Mouse (Mus musculus): ENCODE results near the gene Cblc. TPM values are rescaled to one million over a fixed set of nuclear protein-coding genes. Genes with fewer than 3 reads are reported as not detected.
A peak's percentile ranks its signal among the peaks of the same experiment; 100 is the strongest.

Cblc gene
- polyA plus RNA-seq, 1 experiment from 2014 or later = 44.4 TPM

GRCm38 (mm10) chr7:19783630-19784029 lies 13.0 kb downstream of the Cblc start:
- no peak for TF ChIP-seq CTCF (IDR thresholded peaks at IDR 0.05; ENCODE audit: low read depth)
- no peak for TF ChIP-seq EP300 (optimal IDR thresholded peaks at IDR 0.05)
- DNase-seq (ENCODE audit: low spot score) (no peak), ATAC-seq (ENCODE audit: low FRiP score, low TSS enrichment) (no peak)
- no peak overlapping the region for H3K27ac ChIP-seq (replicated peaks)
- no peak overlapping the region for H3K4me2 ChIP-seq (replicated peaks; ENCODE audit: low read depth)
- WGBS = 57% methylated on average over 8 of the region's 8 CpGs
- H3K9ac ChIP-seq (ENCODE audit: low read length) = no peak overlapping the region
- no peaks in the 10 kb centered on the region for H3K4me1 ChIP-seq (replicated peaks; ENCODE audit: control insufficient read depth, insufficient read depth)
- no peaks in the 10 kb centered on the region for H3K9me3 ChIP-seq (ENCODE audit: control insufficient read depth, low read length)
- no peak overlapping the region for H3K4me3 ChIP-seq (ENCODE audit: low read depth, low read length)
- 0 out of 2 replicates have a peak, but pooled peaks cover 2% of the 10 kb centered on the region for H3K36me3 ChIP-seq (ENCODE audit: control insufficient read depth, insufficient read depth, low read length)
- H3K27me3 ChIP-seq (ENCODE audit: control insufficient read depth, insufficient read depth, low read length) = no peaks in the 10 kb centered on the region

GRCm38 (mm10) chr7:19782645-19783044 lies 14.0 kb downstream of the Cblc start:
- no peak for TF ChIP-seq EP300 (optimal IDR thresholded peaks at IDR 0.05)
- peak; percentile 78 for TF ChIP-seq CTCF (IDR thresholded peaks at IDR 0.05; ENCODE audit: low read depth)
- WGBS = 93% methylated on average over 4 of the region's 4 CpGs

GRCm38 (mm10) chr7:19781741-19782140 lies 14.9 kb downstream of the Cblc start:
- no peaks in the 10 kb centered on the region for H3K4me1 ChIP-seq (replicated peaks; ENCODE audit: control insufficient read depth, insufficient read depth)
- no peaks in the 10 kb centered on the region for H3K9me3 ChIP-seq (ENCODE audit: control insufficient read depth, low read length)
- 83% methylated on average over 7 of the region's 7 CpGs for WGBS
- ATAC-seq (ENCODE audit: low FRiP score, low TSS enrichment) (no peak), DNase-seq (ENCODE audit: low spot score) (no peak)
- 0 out of 2 replicates have a peak, but pooled peaks cover 2% of the 10 kb centered on the region for H3K36me3 ChIP-seq (ENCODE audit: control insufficient read depth, insufficient read depth, low read length)
- no peak overlapping the region for H3K27ac ChIP-seq (replicated peaks)
- no peak for TF ChIP-seq CTCF (IDR thresholded peaks at IDR 0.05; ENCODE audit: low read depth)
- TF ChIP-seq EP300 (optimal IDR thresholded peaks at IDR 0.05) = no peak
- no peaks in the 10 kb centered on the region for H3K27me3 ChIP-seq (ENCODE audit: control insufficient read depth, insufficient read depth, low read length)
- H3K4me2 ChIP-seq (replicated peaks; ENCODE audit: low read depth) = no peak overlapping the region
- no peak overlapping the region for H3K9ac ChIP-seq (ENCODE audit: low read length)
- H3K4me3 ChIP-seq (ENCODE audit: low read depth, low read length) = no peak overlapping the region

More at GRCm38 (mm10) chr7:19782645-19783044, 14.0 kb downstream of the Cblc start:
- no peak overlapping the region for H3K4me2 ChIP-seq (replicated peaks; ENCODE audit: low read depth)
- H3K9ac ChIP-seq (ENCODE audit: low read length) = no peak overlapping the region
- DNase-seq (ENCODE audit: low spot score) = peak; percentile 49
- H3K27ac ChIP-seq (replicated peaks) = no peak overlapping the region
- H3K9me3 ChIP-seq (ENCODE audit: control insufficient read depth, low read length) = no peaks in the 10 kb centered on the region
- no peaks in the 10 kb centered on the region for H3K27me3 ChIP-seq (ENCODE audit: control insufficient read depth, insufficient read depth, low read length)
- H3K36me3 ChIP-seq (ENCODE audit: control insufficient read depth, insufficient read depth, low read length) = 0 out of 2 replicates have a peak, but pooled peaks cover 2% of the 10 kb centered on the region
- no peak overlapping the region for H3K4me3 ChIP-seq (ENCODE audit: low read depth, low read length)
- H3K4me1 ChIP-seq (replicated peaks; ENCODE audit: control insufficient read depth, insufficient read depth) = no peaks in the 10 kb centered on the region
- ATAC-seq (ENCODE audit: low FRiP score, low TSS enrichment) = 0 out of 2 replicates have a peak, but pooled peaks have one; percentile 25

- H3K4me2 ChIP-seq (replicated peaks; ENCODE audit: low read depth) = no peak overlapping the region
Observed at GRCm38 (mm10) chr7:19779903-19780302, 16.7 kb downstream of the Cblc start.

GRCm38 (mm10) chr7:19778645-19779044 lies 18.0 kb downstream of the Cblc start:
- no peaks in the 10 kb centered on the region for H3K4me1 ChIP-seq (replicated peaks; ENCODE audit: control insufficient read depth, insufficient read depth)
- no peak overlapping the region for H3K27ac ChIP-seq (replicated peaks)
- H3K4me2 ChIP-seq (replicated peaks; ENCODE audit: low read depth) = no peak overlapping the region
- TF ChIP-seq EP300 (optimal IDR thresholded peaks at IDR 0.05) = no peak
- no peak overlapping the region for H3K9ac ChIP-seq (ENCODE audit: low read length)
- H3K27me3 ChIP-seq (ENCODE audit: control insufficient read depth, insufficient read depth, low read length) = no peaks in the 10 kb centered on the region
- 0 out of 2 replicates have a peak, but pooled peaks cover 2% of the 10 kb centered on the region for H3K36me3 ChIP-seq (ENCODE audit: control insufficient read depth, insufficient read depth, low read length)
- WGBS = 78% methylated on average over 8 of the region's 8 CpGs
- no peak overlapping the region for H3K4me3 ChIP-seq (ENCODE audit: low read depth, low read length)
- ATAC-seq (ENCODE audit: low FRiP score, low TSS enrichment) = no peak
- H3K9me3 ChIP-seq (ENCODE audit: control insufficient read depth, low read length) = no peaks in the 10 kb centered on the region
- no peak for DNase-seq (ENCODE audit: low spot score)

More at GRCm38 (mm10) chr7:19779903-19780302, 16.7 kb downstream of the Cblc start:
- Histone ChIP-seq H3K9me3 (ENCODE audit: control insufficient read depth, low read length) (no peaks in the 10 kb centered on the region), H3K27ac (replicated peaks) (no peak overlapping the region), H3K4me1 (replicated peaks; ENCODE audit: control insufficient read depth, insufficient read depth) (no peaks in the 10 kb centered on the region), H3K27me3 (ENCODE audit: control insufficient read depth, insufficient read depth, low read length) (no peaks in the 10 kb centered on the region), H3K36me3 (ENCODE audit: control insufficient read depth, insufficient read depth, low read length) (0 out of 2 replicates have a peak, but pooled peaks cover 2% of the 10 kb centered on the region), H3K4me3 (ENCODE audit: low read depth, low read length) (no peak overlapping the region), H3K9ac (ENCODE audit: low read length) (no peak overlapping the region)
- TF ChIP-seq EP300 (optimal IDR thresholded peaks at IDR 0.05) (no peak), CTCF (IDR thresholded peaks at IDR 0.05; ENCODE audit: low read depth) (peak; percentile 53)
- 73% methylated on average over 4 of the region's 4 CpGs for WGBS
- no peak for ATAC-seq (ENCODE audit: low FRiP score, low TSS enrichment)
- DNase-seq (ENCODE audit: low spot score) = no peak

- TF ChIP-seq EP300 (optimal IDR thresholded peaks at IDR 0.05) = no peak
- no peak for TF ChIP-seq CTCF (IDR thresholded peaks at IDR 0.05; ENCODE audit: low read depth)
- DNase-seq (ENCODE audit: low spot score) (no peak), ATAC-seq (ENCODE audit: low FRiP score, low TSS enrichment) (0 out of 2 replicates have a peak, but pooled peaks have one; percentile 21)
- Histone ChIP-seq H3K9me3 (ENCODE audit: control insufficient read depth, low read length) (no peaks in the 10 kb centered on the region), H3K27me3 (ENCODE audit: control insufficient read depth, insufficient read depth, low read length) (no peaks in the 10 kb centered on the region), H3K4me1 (replicated peaks; ENCODE audit: control insufficient read depth, insufficient read depth) (no peaks in the 10 kb centered on the region), H3K36me3 (ENCODE audit: control insufficient read depth, insufficient read depth, low read length) (0 out of 2 replicates have a peak, but pooled peaks cover 2% of the 10 kb centered on the region), H3K4me2 (replicated peaks; ENCODE audit: low read depth) (no peak overlapping the region), H3K9ac (ENCODE audit: low read length) (no peak overlapping the region), H3K27ac (replicated peaks) (no peak overlapping the region; the same call in 1 of the 2 replicates), H3K4me3 (ENCODE audit: low read depth, low read length) (no peak overlapping the region)
- 61% methylated on average over 11 of the region's 11 CpGs for WGBS
Observed at GRCm38 (mm10) chr7:19777049-19777723, 19.4 kb downstream of the Cblc start.

All from stomach, postnatal 0 days (tissue).